Mouse (Mus musculus): ENCODE data around the gene Surf6. TPM values are rescaled to one million over a fixed set of nuclear protein-coding genes. Genes with fewer than 3 reads are reported as not detected.
A peak's percentile ranks its signal among the peaks of the same experiment; 100 is the strongest.

Gene Surf6
- total and polyA plus RNA-seq, 3 experiments, result 61.8 to 65.9 TPM; not detected in 1

DNA sequence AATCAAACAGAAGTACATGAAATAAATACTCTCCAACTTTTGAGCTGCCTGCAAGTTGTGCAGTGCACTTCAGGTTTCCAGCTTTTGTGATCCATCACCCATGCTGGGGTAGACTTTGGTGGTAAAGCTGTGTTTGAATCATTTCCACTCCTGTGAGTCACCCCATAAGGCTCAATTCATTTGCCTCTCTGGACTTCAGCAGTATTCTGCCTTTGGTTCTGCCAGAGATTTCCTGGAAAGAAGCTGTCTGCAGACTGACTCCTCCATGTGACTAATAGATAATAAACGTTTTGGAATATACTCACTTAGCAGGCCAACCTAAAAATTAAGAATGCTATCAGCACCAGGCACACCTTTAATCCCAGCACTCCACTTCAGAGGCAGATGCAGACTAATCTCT is 1.9 kb downstream of the Surf6 start:
- H3K9me3 ChIP-seq (replicated peaks; ENCODE audit: insufficient read depth, low read length), result no peaks in the 10 kb centered on the region
- no peaks in the 10 kb centered on the region for H3K27me3 ChIP-seq (ENCODE audit: control insufficient read depth in 1 of 2, insufficient read depth in 2 of 2, low read length in 2 of 2)
- no peak for DNase-seq (ENCODE audit: low read depth, low spot score)
- peaks cover 39% of the 10 kb centered on the region for H3K79me2 ChIP-seq (ENCODE audit: control insufficient read depth, insufficient read depth, low read length, poor library complexity)
- peaks cover 6 to 10% of the 10 kb centered on the region in 2 experiments for H3K36me3 ChIP-seq (ENCODE audit: control insufficient read depth in 1 of 2, insufficient read depth in 2 of 2, low read length in 2 of 2)
- H3K27ac ChIP-seq (ENCODE audit: control insufficient read depth, low read depth, low read length), result no peak overlapping the region
- H3K4me1 ChIP-seq (ENCODE audit: control insufficient read depth in 1 of 2, insufficient read depth in 2 of 2, low read length in 2 of 2), result peaks cover 0 to 4% of the 10 kb centered on the region in 2 experiments; a peak in 1 of 4 replicates
- H3K4me3 ChIP-seq (ENCODE audit: control insufficient read depth in 1 of 2, insufficient read depth in 1 of 2, low read depth in 2 of 2, low read length in 2 of 2), result no peak overlapping the region; a peak in 1 of 4 replicates
- no peak for TF ChIP-seq UBTF (IDR thresholded peaks at IDR 0.05; ENCODE audit: borderline replicate concordance, insufficient read depth, low read depth, low read length)
- TF ChIP-seq TBP (IDR thresholded peaks at IDR 0.05; ENCODE audit: low read depth, low read length), result no peak
- no peak for TF ChIP-seq MEF2A (IDR thresholded peaks at IDR 0.05; ENCODE audit: extremely low read depth, insufficient replicate concordance, low read depth, low read length, poor library complexity, severe bottlenecking)
- no peak for TF ChIP-seq MXI1 (IDR thresholded peaks at IDR 0.05; ENCODE audit: low read depth, low read length)
- no peak for TF ChIP-seq CTCF (IDR thresholded peaks at IDR 0.05 in 2 of 3, conservative IDR thresholded peaks at IDR 0.05 in 1 of 3; ENCODE audit: control insufficient read depth in 1 of 3, insufficient read depth in 1 of 3, low read depth in 2 of 3, low read length in 3 of 3, poor library complexity in 1 of 3, severe bottlenecking in 1 of 3)
- TF ChIP-seq RAD21 (IDR thresholded peaks at IDR 0.05; ENCODE audit: low read depth, low read length), result no peak
- no peak for TF ChIP-seq USF1 (IDR thresholded peaks at IDR 0.05; ENCODE audit: low read depth, low read length)
- no peak for TF ChIP-seq MYB (IDR thresholded peaks at IDR 0.05; ENCODE audit: low read depth, low read length)
- TF ChIP-seq EP300 (IDR thresholded peaks at IDR 0.05; ENCODE audit: low read depth in 1 of 2, low read length in 2 of 2), result no peak
- TF ChIP-seq ELF1 (IDR thresholded peaks at IDR 0.05; ENCODE audit: low read depth, low read length), result no peak
- no peak for TF ChIP-seq ZKSCAN1 (IDR thresholded peaks at IDR 0.05; ENCODE audit: low read depth, low read length)
- no peak for TF ChIP-seq CHD1 (IDR thresholded peaks at IDR 0.05; ENCODE audit: low read depth, low read length)
- no peak for TF ChIP-seq TCF12 (IDR thresholded peaks at IDR 0.05; ENCODE audit: low read depth, low read length)
- TF ChIP-seq CHD2 (IDR thresholded peaks at IDR 0.05; ENCODE audit: low read length), result no peak
- no peak for TF ChIP-seq POLR2AphosphoS2 (IDR thresholded peaks at IDR 0.05; ENCODE audit: low read length)
- TF ChIP-seq POLR2AphosphoS5 (IDR thresholded peaks at IDR 0.05; ENCODE audit: borderline replicate concordance, low read depth, low read length), result no peak
- no peak for TF ChIP-seq HCFC1 (IDR thresholded peaks at IDR 0.05; ENCODE audit: low read depth, low read length)
- TF ChIP-seq RCOR1 (IDR thresholded peaks at IDR 0.05; ENCODE audit: low read depth, low read length), result no peak
- no peak for TF ChIP-seq MAX (IDR thresholded peaks at IDR 0.05; ENCODE audit: low read length)
- no peak overlapping the region for H3K9ac ChIP-seq (ENCODE audit: control insufficient read depth, low read depth, low read length, poor library complexity, severe bottlenecking)

DNA sequence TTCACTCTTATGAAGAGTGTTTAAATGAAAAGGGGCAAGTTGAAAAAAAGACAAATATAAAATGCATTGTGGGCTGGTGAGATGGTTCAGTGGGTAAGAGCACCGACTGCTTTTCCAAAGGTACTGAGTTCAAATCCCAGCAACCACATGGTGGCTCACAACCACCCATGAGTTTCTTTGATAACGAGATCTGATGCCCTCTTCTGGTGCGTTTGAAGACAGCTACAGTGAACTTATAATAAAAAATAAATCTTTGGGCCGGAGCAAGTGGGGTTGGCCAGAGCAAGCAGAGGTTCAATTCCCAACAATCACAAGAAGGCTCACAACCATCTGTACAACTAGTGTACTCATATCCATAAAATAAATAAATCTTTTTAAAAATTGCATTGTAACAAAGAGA is 6.8 kb downstream of the Surf6 start:
- DNase-seq (ENCODE audit: low read depth, low spot score), result no peak
- no peak overlapping the region for H3K9ac ChIP-seq (ENCODE audit: control insufficient read depth, low read depth, low read length, poor library complexity, severe bottlenecking)
- H3K27me3 ChIP-seq (ENCODE audit: control insufficient read depth in 1 of 2, insufficient read depth in 2 of 2, low read length in 2 of 2), result no peaks in the 10 kb centered on the region
- H3K4me3 ChIP-seq (ENCODE audit: control insufficient read depth in 1 of 2, insufficient read depth in 1 of 2, low read depth in 2 of 2, low read length in 2 of 2), result no peak overlapping the region
- peaks cover 22% of the 10 kb centered on the region for H3K79me2 ChIP-seq (ENCODE audit: control insufficient read depth, insufficient read depth, low read length, poor library complexity)
- H3K36me3 ChIP-seq (ENCODE audit: control insufficient read depth in 1 of 2, insufficient read depth in 2 of 2, low read length in 2 of 2), result peaks cover 3 to 20% of the 10 kb centered on the region in 2 experiments
- H3K4me1 ChIP-seq (ENCODE audit: control insufficient read depth in 1 of 2, insufficient read depth in 2 of 2, low read length in 2 of 2), result no peaks in the 10 kb centered on the region
- no peaks in the 10 kb centered on the region for H3K9me3 ChIP-seq (replicated peaks; ENCODE audit: insufficient read depth, low read length)
- no peak overlapping the region for H3K27ac ChIP-seq (ENCODE audit: control insufficient read depth, low read depth, low read length)
- TF ChIP-seq RCOR1 (IDR thresholded peaks at IDR 0.05; ENCODE audit: low read depth, low read length) (no peak), TBP (IDR thresholded peaks at IDR 0.05; ENCODE audit: low read depth, low read length) (no peak), MAZ (IDR thresholded peaks at IDR 0.05; ENCODE audit: low read depth, low read length) (no peak), BHLHE40 (IDR thresholded peaks at IDR 0.05; ENCODE audit: borderline replicate concordance, low read depth, low read length) (no peak), MXI1 (IDR thresholded peaks at IDR 0.05; ENCODE audit: low read depth, low read length) (no peak), GABPA (IDR thresholded peaks at IDR 0.05; ENCODE audit: low read depth, low read length) (no peak), JUND (IDR thresholded peaks at IDR 0.05; ENCODE audit: low read depth, low read length) (no peak), CTCF (IDR thresholded peaks at IDR 0.05 in 2 of 3, conservative IDR thresholded peaks at IDR 0.05 in 1 of 3; ENCODE audit: control insufficient read depth in 1 of 3, insufficient read depth in 1 of 3, low read depth in 2 of 3, low read length in 3 of 3, poor library complexity in 1 of 3, severe bottlenecking in 1 of 3) (peak in 1 of 3 experiments; percentile 28; a peak in 1 of 6 replicates), USF1 (IDR thresholded peaks at IDR 0.05; ENCODE audit: low read depth, low read length) (no peak), MAX (IDR thresholded peaks at IDR 0.05; ENCODE audit: low read length) (no peak), RAD21 (IDR thresholded peaks at IDR 0.05; ENCODE audit: low read depth, low read length) (no peak), ZKSCAN1 (IDR thresholded peaks at IDR 0.05; ENCODE audit: low read depth, low read length) (no peak), EP300 (IDR thresholded peaks at IDR 0.05; ENCODE audit: low read depth in 1 of 2, low read length in 2 of 2) (no peak), ELF1 (IDR thresholded peaks at IDR 0.05; ENCODE audit: low read depth, low read length) (no peak), MYC (IDR thresholded peaks at IDR 0.05; ENCODE audit: low read depth, low read length) (peak; percentile 38; the same call in 1 of the 2 replicates), ZC3H11A (IDR thresholded peaks at IDR 0.05; ENCODE audit: low read depth, low read length) (no peak), USF2 (IDR thresholded peaks at IDR 0.05; ENCODE audit: borderline replicate concordance in 1 of 2, insufficient read depth in 1 of 2, low read depth in 1 of 2, low read length in 2 of 2) (no peak), SMC3 (IDR thresholded peaks at IDR 0.05; ENCODE audit: low read depth, low read length) (0 out of 2 replicates have a peak, but pooled peaks have one; percentile 7), GATA1 (IDR thresholded peaks at IDR 0.05; ENCODE audit: low read depth, low read length) (no peak), MAFK (IDR thresholded peaks at IDR 0.05; ENCODE audit: borderline replicate concordance, low read depth, low read length) (no peak)

All from MEL (cell line).